Mouse (Mus musculus): Measurements from ENCODE around the gene Camk1g. TPM values are rescaled to one million over a fixed set of nuclear protein-coding genes. Genes with fewer than 3 reads are reported as not detected.

Gene Camk1g
- total and polyA plus RNA-seq, 3 experiments: 0.16 to 2.8 TPM; not detected in 1

DNA sequence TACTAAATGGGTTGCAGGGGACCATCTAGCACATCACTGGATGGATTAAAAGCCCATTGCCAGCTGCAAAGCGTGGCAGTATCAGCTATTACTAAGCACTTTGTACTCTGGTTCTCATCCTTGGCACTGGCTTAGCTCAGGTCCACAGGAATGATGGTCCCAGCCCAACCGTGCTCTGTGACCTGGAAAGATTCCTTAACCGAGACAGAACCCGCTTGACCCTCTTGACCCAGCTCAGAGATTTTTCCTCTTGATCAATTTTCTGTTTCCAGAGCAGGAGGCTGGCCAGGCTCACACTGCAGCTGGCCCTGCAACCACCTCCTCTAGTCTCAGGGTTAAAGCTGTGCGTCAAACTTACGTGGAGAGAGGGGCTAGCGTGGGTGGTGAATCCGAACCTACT lies 1.0 kb downstream of the Camk1g start:
- no peak for DNase-seq
- no peaks in the 10 kb centered on the region; the same call in 1 of the 2 replicates for H3K4me1 ChIP-seq (ENCODE audit: control insufficient read depth, insufficient read depth, low read length)
- no peaks in the 10 kb centered on the region for H3K27me3 ChIP-seq (ENCODE audit: control insufficient read depth, insufficient read depth, low read length)
- 49% methylated on average over 8 of the region's 8 CpGs for WGBS
- no peak overlapping the region for H3K27ac ChIP-seq
- H3K79me2 ChIP-seq (replicated peaks; ENCODE audit: control insufficient read depth, insufficient read depth, low read length): no peaks in the 10 kb centered on the region
- no peak overlapping the region for H3K4me3 ChIP-seq
- TF ChIP-seq CTCF (IDR thresholded peaks at IDR 0.05) (no peak), POLR2A (IDR thresholded peaks at IDR 0.05; ENCODE audit: insufficient read depth, low read depth, low read length) (no peak)
- intact Hi-C loops (cut with DNase I): no loop called here
- H3K36me3 ChIP-seq (ENCODE audit: control insufficient read depth, insufficient read depth, low read length): no peaks in the 10 kb centered on the region
- H3K9ac ChIP-seq (ENCODE audit: low read depth, low read length): no peak overlapping the region

DNA sequence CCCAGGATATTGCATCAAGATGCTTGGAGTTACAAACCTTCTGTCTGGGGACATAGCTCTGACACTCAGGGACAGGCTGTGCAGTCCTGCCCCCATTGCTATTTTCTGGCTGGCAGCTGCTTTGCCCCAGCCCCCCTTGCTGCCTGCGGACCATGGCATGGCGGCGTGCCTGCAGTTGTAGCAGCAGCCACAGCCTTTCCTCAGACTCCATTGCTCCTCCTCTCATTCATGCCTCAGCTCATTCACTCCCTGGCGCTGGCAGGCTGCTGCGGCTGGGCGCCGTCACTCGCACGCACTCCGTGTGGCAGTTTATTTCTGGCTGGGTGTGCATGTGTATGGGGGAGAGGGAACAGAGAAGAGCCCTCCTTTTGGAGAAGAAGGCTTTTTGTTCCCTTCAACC lies 2.0 kb downstream of the Camk1g start:
- intact Hi-C loops (cut with DNase I): no loop called here
- no peak overlapping the region for H3K27ac ChIP-seq
- TF ChIP-seq EP300 (IDR thresholded peaks at IDR 0.05; ENCODE audit: insufficient read depth, low read depth, low read length) (no peak), POLR2A (IDR thresholded peaks at IDR 0.05; ENCODE audit: insufficient read depth, low read depth, low read length) (no peak), CTCF (IDR thresholded peaks at IDR 0.05) (no peak)
- H3K9ac ChIP-seq (ENCODE audit: low read depth, low read length): no peak overlapping the region
- WGBS: 39% methylated on average over 10 of the region's 10 CpGs
- no peaks in the 10 kb centered on the region for H3K36me3 ChIP-seq (ENCODE audit: control insufficient read depth, insufficient read depth, low read length)
- DNase-seq: peak; percentile 42 to 53
- no peak overlapping the region for H3K4me3 ChIP-seq
- H3K4me1 ChIP-seq (ENCODE audit: control insufficient read depth, insufficient read depth, low read length): peaks cover 3% of the 10 kb centered on the region
- H3K79me2 ChIP-seq (replicated peaks; ENCODE audit: control insufficient read depth, insufficient read depth, low read length): no peaks in the 10 kb centered on the region
- H3K27me3 ChIP-seq (ENCODE audit: control insufficient read depth, insufficient read depth, low read length): no peaks in the 10 kb centered on the region

- peak; percentile 51 to 66 for DNase-seq
- no peaks in the 10 kb centered on the region for H3K36me3 ChIP-seq (ENCODE audit: control insufficient read depth, insufficient read depth, low read length)
- TF ChIP-seq POLR2A (IDR thresholded peaks at IDR 0.05; ENCODE audit: insufficient read depth, low read depth, low read length) (no peak), EP300 (IDR thresholded peaks at IDR 0.05; ENCODE audit: insufficient read depth, low read depth, low read length) (0 out of 2 replicates have a peak, but pooled peaks have one; percentile 48), CTCF (IDR thresholded peaks at IDR 0.05) (peak; percentile 86)
- H3K4me3 ChIP-seq: no peak overlapping the region
- H3K27me3 ChIP-seq (ENCODE audit: control insufficient read depth, insufficient read depth, low read length): no peaks in the 10 kb centered on the region
- no peaks in the 10 kb centered on the region for H3K79me2 ChIP-seq (replicated peaks; ENCODE audit: control insufficient read depth, insufficient read depth, low read length)
- intact Hi-C loops (cut with DNase I): loop anchor here (2.0 kb wide), 2 partner anchors 35 to 109 kb away; no protein-coding TSS in a partner anchor
- H3K4me1 ChIP-seq (ENCODE audit: control insufficient read depth, insufficient read depth, low read length): peaks cover 3% of the 10 kb centered on the region
- no peak overlapping the region for H3K27ac ChIP-seq
- H3K9ac ChIP-seq (ENCODE audit: low read depth, low read length): no peak overlapping the region
- WGBS: 66% methylated on average over 5 of the region's 5 CpGs
Observed at GRCm38 (mm10) chr1:193363801-193364231, 6.3 kb downstream of the Camk1g start.

DNA sequence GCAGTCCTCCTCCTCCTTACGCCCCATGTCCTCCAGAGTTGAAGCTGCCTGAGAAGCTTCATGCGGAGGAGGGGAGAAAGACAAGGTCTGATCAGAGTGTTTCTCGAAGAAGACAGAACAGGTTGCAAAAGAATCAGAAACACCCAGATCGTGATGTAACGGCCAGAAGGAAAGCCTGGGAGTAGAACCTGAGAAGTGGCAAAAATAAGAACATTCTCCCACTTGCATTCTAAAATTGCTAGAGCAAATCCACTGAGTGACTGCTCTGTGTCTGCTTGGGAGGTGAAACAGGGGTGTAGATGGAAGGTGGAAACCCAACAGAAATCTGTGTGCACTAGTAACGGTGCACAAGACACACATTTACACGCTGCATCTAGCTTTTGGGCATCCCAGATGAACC lies 8.0 kb downstream of the Camk1g start:
- Histone ChIP-seq H3K27ac (no peak overlapping the region), H3K4me1 (ENCODE audit: control insufficient read depth, insufficient read depth, low read length) (peaks cover 3% of the 10 kb centered on the region), H3K27me3 (ENCODE audit: control insufficient read depth, insufficient read depth, low read length) (no peaks in the 10 kb centered on the region), H3K79me2 (replicated peaks; ENCODE audit: control insufficient read depth, insufficient read depth, low read length) (no peaks in the 10 kb centered on the region), H3K9ac (ENCODE audit: low read depth, low read length) (no peak overlapping the region), H3K4me3 (no peak overlapping the region), H3K36me3 (ENCODE audit: control insufficient read depth, insufficient read depth, low read length) (no peaks in the 10 kb centered on the region)
- DNase-seq: no peak
- TF ChIP-seq CTCF (IDR thresholded peaks at IDR 0.05) (no peak), POLR2A (IDR thresholded peaks at IDR 0.05; ENCODE audit: insufficient read depth, low read depth, low read length) (no peak), EP300 (IDR thresholded peaks at IDR 0.05; ENCODE audit: insufficient read depth, low read depth, low read length) (no peak)
- intact Hi-C loops (cut with DNase I): no loop called here
- 90% methylated on average over 7 of the region's 7 CpGs for WGBS

DNA sequence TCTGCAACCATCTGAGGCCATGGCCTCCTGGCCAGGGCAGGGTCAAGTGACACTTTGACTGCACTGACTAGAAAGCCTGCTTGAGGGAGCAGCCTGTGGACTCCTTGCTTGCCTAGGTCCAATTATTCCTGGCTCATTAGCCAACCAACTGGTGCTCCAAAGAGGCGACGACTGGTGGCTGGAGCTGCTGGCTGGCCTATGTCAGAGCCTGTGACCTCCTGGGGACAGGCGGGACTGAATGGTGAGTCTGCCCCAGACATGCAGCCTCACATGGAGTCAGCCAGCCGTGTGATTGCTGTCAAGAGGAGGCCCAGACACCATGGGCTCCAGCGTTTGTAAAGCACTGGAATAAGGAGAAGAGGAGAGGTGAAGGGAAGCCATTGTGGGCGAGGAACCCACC lies 8.9 kb downstream of the Camk1g start:
- TF ChIP-seq POLR2A (IDR thresholded peaks at IDR 0.05; ENCODE audit: insufficient read depth, low read depth, low read length) (no peak), CTCF (IDR thresholded peaks at IDR 0.05) (no peak), EP300 (IDR thresholded peaks at IDR 0.05; ENCODE audit: insufficient read depth, low read depth, low read length) (no peak)
- no peak for DNase-seq
- intact Hi-C loops (cut with DNase I): no loop called here
- H3K4me1 ChIP-seq (ENCODE audit: control insufficient read depth, insufficient read depth, low read length): peaks cover 3% of the 10 kb centered on the region
- H3K4me3 ChIP-seq: no peak overlapping the region
- no peaks in the 10 kb centered on the region for H3K36me3 ChIP-seq (ENCODE audit: control insufficient read depth, insufficient read depth, low read length)
- H3K27ac ChIP-seq: no peak overlapping the region
- H3K27me3 ChIP-seq (ENCODE audit: control insufficient read depth, insufficient read depth, low read length): no peaks in the 10 kb centered on the region
- WGBS: 63% methylated on average over 6 of the region's 6 CpGs
- H3K9ac ChIP-seq (ENCODE audit: low read depth, low read length): no peak overlapping the region
- no peaks in the 10 kb centered on the region for H3K79me2 ChIP-seq (replicated peaks; ENCODE audit: control insufficient read depth, insufficient read depth, low read length)

DNA sequence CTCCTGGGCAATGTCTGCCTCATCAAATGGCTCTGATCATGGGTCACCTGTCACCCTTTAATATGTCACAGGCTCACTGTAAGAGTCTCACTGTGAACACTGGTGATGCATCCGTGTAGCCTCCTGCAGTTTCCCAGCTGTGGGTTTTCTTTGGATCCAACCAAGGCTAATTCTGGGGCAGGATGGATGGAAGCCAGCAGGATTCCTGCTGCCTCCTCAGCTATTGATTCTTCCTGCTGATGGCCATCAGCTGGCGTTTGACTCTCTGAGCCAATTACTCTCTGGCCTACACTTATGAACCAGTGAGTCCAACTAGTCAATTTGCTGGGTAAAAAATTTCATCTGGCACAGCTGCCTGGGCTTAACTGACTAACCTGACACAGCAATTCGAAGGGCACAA lies 10.9 kb downstream of the Camk1g start:
- WGBS: 60% methylated on average over 3 of the region's 3 CpGs

More for the DNA sequence above, 10.9 kb downstream of the Camk1g start:
- Histone ChIP-seq H3K27me3 (ENCODE audit: control insufficient read depth, insufficient read depth, low read length) (no peaks in the 10 kb centered on the region), H3K36me3 (ENCODE audit: control insufficient read depth, insufficient read depth, low read length) (no peaks in the 10 kb centered on the region), H3K4me1 (ENCODE audit: control insufficient read depth, insufficient read depth, low read length) (peaks cover 3% of the 10 kb centered on the region), H3K9ac (ENCODE audit: low read depth, low read length) (no peak overlapping the region), H3K79me2 (replicated peaks; ENCODE audit: control insufficient read depth, insufficient read depth, low read length) (no peaks in the 10 kb centered on the region), H3K4me3 (no peak overlapping the region), H3K27ac (no peak overlapping the region)
- TF ChIP-seq EP300 (IDR thresholded peaks at IDR 0.05; ENCODE audit: insufficient read depth, low read depth, low read length) (no peak), CTCF (IDR thresholded peaks at IDR 0.05) (no peak), POLR2A (IDR thresholded peaks at IDR 0.05; ENCODE audit: insufficient read depth, low read depth, low read length) (no peak)
- no peak for DNase-seq
- intact Hi-C loops (cut with DNase I): no loop called here

All from heart, adult 2 months (tissue).